Mouse (Mus musculus) E14TG2a.4 (cell line): ENCODE data around the gene Mapkapk3.

Experiments
- CTCF ChIP-seq: conservative IDR thresholded peaks from 2 replicates; pipeline ENCODE4 v1.5.1; 2014; ENCODE audit warnings: low read length
- POU5F1 ChIP-seq: IDR thresholded peaks from 2 replicates; pipeline ENCODE4 v1.6.1; 2014; ENCODE audit warnings: low read length, borderline replicate concordance

DNA sequence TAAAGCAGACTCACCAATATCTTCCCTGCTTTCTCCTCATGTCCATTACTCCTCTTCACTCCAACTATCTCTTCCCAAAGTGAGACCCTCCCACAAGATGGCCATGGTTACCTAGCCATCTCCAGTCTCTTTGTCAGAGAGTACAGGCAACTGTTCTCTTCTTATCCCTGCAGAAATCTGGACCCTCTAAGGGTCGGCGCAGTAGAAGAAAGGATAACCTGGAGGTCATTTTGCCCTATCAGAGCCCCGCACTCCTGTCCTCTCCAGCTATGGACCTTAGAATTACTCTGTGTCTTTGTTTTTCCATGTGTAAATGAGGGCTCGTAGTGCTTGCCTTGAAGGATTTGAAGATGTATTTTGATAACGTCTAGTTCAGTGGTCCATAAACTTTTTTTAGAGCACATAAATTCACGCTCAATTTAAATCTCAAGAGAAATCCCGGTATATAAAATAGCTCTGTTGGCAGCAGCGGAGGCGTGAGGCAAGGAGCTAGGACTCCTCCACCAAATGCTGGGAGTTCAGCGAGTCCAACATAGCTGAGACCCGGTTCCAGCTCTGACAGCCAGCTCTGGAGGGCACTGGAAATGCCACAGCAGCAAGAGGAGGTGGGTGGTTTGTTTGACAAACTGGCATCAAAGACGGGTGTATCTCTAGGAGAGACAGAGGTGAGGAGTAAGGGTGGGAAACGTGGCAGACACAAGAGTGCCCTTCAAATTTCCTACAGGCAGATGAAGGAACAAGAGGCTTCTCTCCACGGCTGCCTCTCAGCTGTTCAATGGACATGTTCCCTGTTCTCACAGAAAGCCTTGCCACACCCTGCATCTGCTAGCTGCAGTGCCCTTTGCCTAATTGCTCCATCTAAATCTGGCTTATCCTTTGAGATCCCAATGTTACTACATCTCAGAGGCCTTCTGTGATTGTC lies 39.0 kb downstream of the Mapkapk3 start:
- no peak for TF ChIP-seq CTCF
- no peak for TF ChIP-seq POU5F1
